Mouse (Mus musculus) midbrain, embryonic 13.5 days (tissue): Measurements from ENCODE around the gene Egfl8. TPM values are rescaled to one million over a fixed set of nuclear protein-coding genes. Genes with fewer than 3 reads are reported as not detected.

Experiments used
- ATAC-seq: fragments of 200-750 bp; cut with Nextera tagmentation; 2 replicates; pipeline ENCODE4 v1.8.0; 2017; ENCODE audit warnings: mild to moderate bottlenecking, moderate TSS enrichment, moderate library complexity
- H3K27ac ChIP-seq: fragments of 300-500 bp; sonication (generic); 2 replicates; pipeline ENCODE4 v1.5.1; 2015; ENCODE audit warnings: inconsistent platforms, mild to moderate bottlenecking, moderate library complexity
- H3K27me3 ChIP-seq: fragments of 300-500 bp; sonication (generic); 2 replicates; pipeline ENCODE4 v1.6.1; 2015; ENCODE audit warnings: mild to moderate bottlenecking, inconsistent platforms
- H3K36me3 ChIP-seq: fragments of 300-500 bp; sonication (generic); 2 replicates; pipeline ENCODE4 v1.6.1; 2015; ENCODE audit warnings: mild to moderate bottlenecking, inconsistent platforms
- H3K4me1 ChIP-seq: fragments of 300-500 bp; sonication (generic); replicated peaks from 2 replicates; pipeline ENCODE4 v1.6.1; 2015; ENCODE audit warnings: inconsistent platforms
- H3K4me2 ChIP-seq: fragments of 300-500 bp; sonication (generic); replicated peaks from 2 replicates; pipeline ENCODE4 v1.6.1; 2015; ENCODE audit warnings: moderate library complexity, mild to moderate bottlenecking, inconsistent platforms
- H3K4me3 ChIP-seq: fragments of 300-500 bp; sonication (generic); replicated peaks from 2 replicates; pipeline ENCODE4 v1.5.1; 2015; ENCODE audit warnings: mild to moderate bottlenecking, inconsistent platforms
- H3K9ac ChIP-seq: fragments of 300-500 bp; sonication (generic); replicated peaks from 2 replicates; pipeline ENCODE4 v1.6.1; 2015; ENCODE audit warnings: mild to moderate bottlenecking, inconsistent platforms
- H3K9me3 ChIP-seq: fragments of 300-500 bp; sonication (generic); 2 replicates; pipeline ENCODE4 v1.6.1; 2016; ENCODE audit warnings: mild to moderate bottlenecking, inconsistent platforms
- WGBS: fragments of 180-500 bp; shearing (Covaris S2); methylation state at CpG from one replicate; pipeline ENCODE4 v1.1.7; 2015; 5-methylcytosine and 5-hydroxymethylcytosine counted together
- polyA plus RNA-seq: library from polyadenylated mRNA; unstranded; fragments of >200 nt; fragmentation: Nextera tagmentation; extraction: Ambion mirVana; gene quantifications from 2 replicates; pipeline ENCODE4 v1.2.1, GENCODE M21; 2015

Egfl8 gene
- polyA plus RNA-seq, 1 experiment from 2014 or later = 6.8 TPM

- H3K36me3 ChIP-seq = no peaks in the 10 kb centered on the region
- ATAC-seq = no peak
- H3K9me3 ChIP-seq = no peaks in the 10 kb centered on the region
- 0 out of 2 replicates have a peak, but pooled peaks cover 7% of the 10 kb centered on the region for H3K27me3 ChIP-seq
- no peak overlapping the region for H3K4me2 ChIP-seq
- H3K9ac ChIP-seq = no peak overlapping the region
- no peak overlapping the region for H3K4me3 ChIP-seq
- H3K27ac ChIP-seq = no peak overlapping the region
- 83% methylated on average over 11 of the region's 11 CpGs for WGBS
- H3K4me1 ChIP-seq = peaks cover 10% of the 10 kb centered on the region; the same call in 1 of the 2 replicates
These were observed 52.4 kb downstream of the Egfl8 start for GRCm38 (mm10) chr17:34563354-34563753.

Other genes starting within 250 kb of the Egfl8 start
- gene Btnl1, start 238.8 kb downstream of the Egfl8 start, polyA plus RNA-seq = not detected in 2 replicates
- gene BC051142, start 217.2 kb downstream of the Egfl8 start, polyA plus RNA-seq = 4.6 and 5.6 TPM in 2 replicates
- gene Btnl4, start 138.7 kb downstream of the Egfl8 start, polyA plus RNA-seq = not detected in 2 replicates
- not detected in 2 replicates for gene Btnl6, start 98.6 kb downstream of the Egfl8 start, polyA plus RNA-seq
- gene Notch4, start 51.7 kb downstream of the Egfl8 start, polyA plus RNA-seq = 8.9 and 9.1 TPM in 2 replicates
- 2.8 and 3.4 TPM in 2 replicates for gene Gpsm3, start 26.2 kb downstream of the Egfl8 start, polyA plus RNA-seq
- gene Pbx2, start 24.7 kb downstream of the Egfl8 start, polyA plus RNA-seq = 13.3 and 15.3 TPM in 2 replicates
- 1.5 and 2.2 TPM in 2 replicates for gene Ager, start 18.1 kb downstream of the Egfl8 start, polyA plus RNA-seq
- gene Rnf5, start 12.3 kb downstream of the Egfl8 start, polyA plus RNA-seq = 324 and 337 TPM in 2 replicates
- 86.0 and 100 TPM in 2 replicates for gene Agpat1, start 11.7 kb downstream of the Egfl8 start, polyA plus RNA-seq
- 22.3 and 23.3 TPM in 2 replicates for gene Ppt2, start 12.5 kb upstream of the Egfl8 start, polyA plus RNA-seq
- gene Prrt1, start 13.6 kb upstream of the Egfl8 start, polyA plus RNA-seq = 7.4 and 7.5 TPM in 2 replicates
- gene Fkbpl, start 28.8 kb upstream of the Egfl8 start, polyA plus RNA-seq = 17.0 and 18.9 TPM in 2 replicates
- 118 and 122 TPM in 2 replicates for gene Atf6b, start 31.2 kb upstream of the Egfl8 start, polyA plus RNA-seq
- gene Tnxb, start 54.6 kb upstream of the Egfl8 start, polyA plus RNA-seq = 0.08 and 0.10 TPM in 2 replicates
- gene C4b, start 127.9 kb upstream of the Egfl8 start, polyA plus RNA-seq = not detected in 2 replicates
- not detected in 2 replicates for gene Cyp21a1, start 188.6 kb upstream of the Egfl8 start, polyA plus RNA-seq
- 38.5 and 40.5 TPM in 2 replicates for gene Stk19, start 221.0 kb upstream of the Egfl8 start, polyA plus RNA-seq
- 74.7 and 76.1 TPM in 2 replicates for gene Dxo, start 221.0 kb upstream of the Egfl8 start, polyA plus RNA-seq
- 59.3 and 61.3 TPM in 2 replicates for gene Skiv2l, start 234.2 kb upstream of the Egfl8 start, polyA plus RNA-seq
- gene Nelfe, start 234.4 kb upstream of the Egfl8 start, polyA plus RNA-seq = 95.0 and 100 TPM in 2 replicates
- gene Cfb, start 246.5 kb upstream of the Egfl8 start, polyA plus RNA-seq = 1.7 and 2.2 TPM in 2 replicates